10 mouse cellular contexts compared by ENCODE assay signal in the genomic region with DNA sequence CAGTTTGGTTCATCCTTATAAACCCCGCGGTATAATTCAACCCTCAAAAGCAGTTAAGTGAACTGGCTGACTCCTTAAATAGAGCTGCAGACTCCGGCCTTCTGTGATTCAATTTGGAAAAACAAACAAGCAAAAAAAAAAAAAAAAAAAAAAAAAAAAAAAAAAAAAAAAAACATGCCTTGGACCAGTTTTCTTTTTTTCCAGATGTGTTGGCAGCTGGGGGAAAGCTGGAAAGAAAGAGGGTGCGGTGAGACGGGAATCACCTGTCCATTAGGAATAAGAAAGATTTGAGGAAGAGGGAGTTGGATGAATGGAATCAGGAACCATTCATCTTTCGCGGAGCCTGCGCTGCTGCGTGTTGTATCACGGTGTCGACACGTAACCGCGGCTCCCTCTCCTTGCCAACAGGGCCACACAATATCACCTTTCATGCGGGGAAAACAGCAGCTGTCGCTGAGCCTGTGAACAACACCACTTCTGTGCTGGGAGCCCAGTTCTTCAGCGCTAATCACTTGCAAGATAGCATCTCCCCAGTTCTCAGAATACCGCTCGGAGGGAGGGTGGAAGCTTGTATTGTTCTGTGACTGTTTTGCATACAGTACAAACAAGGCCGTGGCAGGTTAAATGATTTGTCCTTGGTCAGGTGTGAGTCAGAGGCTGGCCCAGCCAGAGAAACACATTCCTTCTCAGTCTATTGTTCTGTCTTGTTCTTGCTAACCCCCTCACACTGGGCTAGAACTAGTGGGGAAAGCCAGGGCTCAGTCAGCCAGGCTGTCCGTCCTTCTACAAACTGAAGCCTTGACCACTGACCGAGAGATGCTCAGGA.
DNase-seq lines count a peak whose midpoint lies in the region; ATAC-seq and TF ChIP-seq lines count a peak whose summit lies in the region.
"Had no signal": no experiment of that assay in that cellular context is flagged by ENCODE, and none has a peak within 500 bp of the region (broad histone marks: within the 10 kb centered on the region; RNA-seq: fewer than 3 reads in every experiment).

No protein-coding gene starts in this region.

- no peak for TF ChIP-seq EP300 in heart, postnatal 0 days (IDR thresholded peaks at IDR 0.05; ENCODE audit: low read depth)

- no peaks in the 10 kb centered on the region for H3K27me3 ChIP-seq in heart, postnatal 0 days (ENCODE audit: control insufficient read depth, insufficient read depth, low read length)
- no peaks in the 10 kb centered on the region for H3K27me3 ChIP-seq in hindbrain, embryonic 16.5 days (replicated peaks; ENCODE audit: control insufficient read depth, insufficient read depth, low read length)
- no peaks in the 10 kb centered on the region for H3K27me3 ChIP-seq in intestine, embryonic 15.5 days (replicated peaks)
- H3K27me3 ChIP-seq: Patski had no signal

- no peak for ATAC-seq in heart, postnatal 0 days (ENCODE audit: insufficient read depth, low read depth)
- ATAC-seq in hindbrain, embryonic 16.5 days = 0 out of 2 replicates have a peak, but pooled peaks have one; percentile 50
- no peak for ATAC-seq in intestine, embryonic 15.5 days
- ATAC-seq in erythroid progenitor cell, adult 5-6 weeks (replicated peaks; ENCODE audit: low FRiP score, poor library complexity, severe bottlenecking) = no peak
- ATAC-seq: liver, embryonic 12.5 days; Patski had no signal

- H3K9me3 ChIP-seq in heart, postnatal 0 days (replicated peaks; ENCODE audit: control insufficient read depth, low read length) = no peaks in the 10 kb centered on the region
- H3K9me3 ChIP-seq in hindbrain, embryonic 16.5 days (ENCODE audit: control insufficient read depth, low read length) = no peaks in the 10 kb centered on the region; the same call in 1 of the 2 replicates
- no peaks in the 10 kb centered on the region for H3K9me3 ChIP-seq in intestine, embryonic 15.5 days
- H3K9me3 ChIP-seq: liver, embryonic 12.5 days had no signal

- H3K4me3 ChIP-seq in heart, postnatal 0 days (ENCODE audit: low read depth, low read length) = 0 out of 2 replicates have a peak overlapping the region, but pooled peaks have one; percentile 3
- no peak overlapping the region for H3K4me3 ChIP-seq in hindbrain, embryonic 16.5 days (ENCODE audit: low read length)
- no peak overlapping the region for H3K4me3 ChIP-seq in intestine, embryonic 15.5 days (replicated peaks)
- H3K4me3 ChIP-seq: liver, embryonic 12.5 days had no signal

- no peaks in the 10 kb centered on the region for H3K36me3 ChIP-seq in heart, postnatal 0 days (replicated peaks; ENCODE audit: control insufficient read depth, insufficient read depth, low read length)
- no peaks in the 10 kb centered on the region for H3K36me3 ChIP-seq in hindbrain, embryonic 16.5 days (ENCODE audit: control insufficient read depth, insufficient read depth, low read length)
- no peaks in the 10 kb centered on the region for H3K36me3 ChIP-seq in intestine, embryonic 15.5 days
- H3K36me3 ChIP-seq: liver, embryonic 12.5 days had no signal

- H3K4me1 ChIP-seq in heart, postnatal 0 days (ENCODE audit: control insufficient read depth, insufficient read depth) = 0 out of 2 replicates have a peak, but pooled peaks cover 2% of the 10 kb centered on the region
- H3K4me1 ChIP-seq in hindbrain, embryonic 16.5 days (ENCODE audit: control insufficient read depth, insufficient read depth, low read depth, low read length) = no peaks in the 10 kb centered on the region
- H3K4me1 ChIP-seq in intestine, embryonic 15.5 days (replicated peaks) = no peaks in the 10 kb centered on the region
- H3K4me1 ChIP-seq: liver, embryonic 12.5 days had no signal

- peak overlapping the region; percentile 31; the same call in 1 of the 2 replicates for H3K4me2 ChIP-seq in heart, postnatal 0 days (ENCODE audit: low read depth, low read length)
- H3K4me2 ChIP-seq in hindbrain, embryonic 16.5 days (ENCODE audit: low read length) = peak overlapping the region; percentile 40
- no peak overlapping the region for H3K4me2 ChIP-seq in intestine, embryonic 15.5 days (replicated peaks)
- H3K4me2 ChIP-seq: liver, embryonic 12.5 days had no signal

- no peak for DNase-seq in heart, postnatal 0 days (ENCODE audit: low spot score)
- DNase-seq in heart, adult 18-20 months = no peak
- peak; percentile 50 for DNase-seq in CD4-positive, CD25-positive, alpha-beta regulatory T cell, adult 2 months (ENCODE audit: low read depth, low spot score)
- DNase-seq in embryo, embryonic 10.5 days (ENCODE audit: low spot score) = peak; percentile 25
- no peak for DNase-seq in kidney, postnatal 25 days

- no peak overlapping the region for H3K27ac ChIP-seq in heart, postnatal 0 days (ENCODE audit: low read depth)
- no peak overlapping the region for H3K27ac ChIP-seq in hindbrain, embryonic 16.5 days (ENCODE audit: low read depth, low read length)
- no peak overlapping the region for H3K27ac ChIP-seq in intestine, embryonic 15.5 days
- H3K27ac ChIP-seq: liver, embryonic 12.5 days had no signal

- H3K9ac ChIP-seq in heart, postnatal 0 days (replicated peaks; ENCODE audit: low read depth, low read length) = no peak overlapping the region
- H3K9ac ChIP-seq in hindbrain, embryonic 16.5 days (ENCODE audit: low read depth, low read length) = peak overlapping the region; percentile 29; the same call in 1 of the 2 replicates
- H3K9ac ChIP-seq in intestine, embryonic 15.5 days = no peak overlapping the region
- H3K9ac ChIP-seq: liver, embryonic 12.5 days had no signal

- 21% methylated on average over 22 of the region's 22 CpGs for WGBS in heart, postnatal 0 days
- WGBS in hindbrain, embryonic 16.5 days = 27% methylated on average over 22 of the region's 22 CpGs
- WGBS in intestine, embryonic 15.5 days = 38% methylated on average over 22 of the region's 22 CpGs

- no peak for TF ChIP-seq CTCF in heart, postnatal 0 days (IDR thresholded peaks at IDR 0.05; ENCODE audit: low read depth)

Comparison
In these comparisons a context has a peak if more than half of its experiments do, and no peak if none do; other contexts are left out.
1. DNase-seq: peak in CD4-positive, CD25-positive, alpha-beta regulatory T cell, adult 2 months (single experiment) and embryo, embryonic 10.5 days (single experiment); none in heart, postnatal 0 days (single experiment), heart, adult 18-20 months (0 of 2) and kidney, postnatal 25 days (0 of 2).